Mouse (Mus musculus) ES-E14 (cell line): Measurements from ENCODE around the gene Hepacam2.

Source experiments
- CHD2 ChIP-seq: IDR thresholded peaks from 2 replicates; pipeline ENCODE4 v1.6.1; 2014; ENCODE audit warnings: mild to moderate bottlenecking, low read depth, low read length, inconsistent platforms
- HCFC1 ChIP-seq: IDR thresholded peaks from 2 replicates; pipeline ENCODE4 v1.6.1; 2012; ENCODE audit warnings: low read length, inconsistent platforms, borderline replicate concordance; ENCODE audit not compliant: insufficient read depth
- MAFK ChIP-seq: IDR thresholded peaks from 2 replicates; pipeline ENCODE4 v1.6.1; 2014; ENCODE audit warnings: mild to moderate bottlenecking, low read depth, low read length, inconsistent platforms; ENCODE audit not compliant: insufficient read depth
- ZNF384 ChIP-seq: IDR thresholded peaks from 2 replicates; pipeline ENCODE4 v1.6.1; 2012; ENCODE audit warnings: low read depth, low read length, inconsistent platforms

DNA sequence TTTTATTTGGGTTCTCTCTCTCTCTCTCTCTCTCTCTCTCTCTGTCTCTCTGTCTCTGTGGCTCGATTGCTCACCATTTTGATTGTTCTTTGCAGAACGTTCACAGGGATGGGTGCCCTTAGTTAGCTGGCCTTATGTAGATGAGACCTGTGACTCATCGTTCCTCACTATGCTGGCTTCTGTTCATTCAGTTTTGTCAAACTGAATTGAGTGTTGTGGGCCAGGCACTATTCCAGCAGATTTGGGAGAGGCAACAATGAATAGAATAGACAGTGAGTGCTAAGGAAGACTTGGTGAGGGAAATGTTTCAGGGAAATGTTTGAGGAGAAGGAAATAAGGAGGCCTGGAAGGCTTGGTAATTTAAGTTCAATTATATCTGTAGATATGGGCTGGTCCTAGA is 2.2 kb upstream of the Hepacam2 start:
- TF ChIP-seq HCFC1 (no peak), ZNF384 (no peak), CHD2 (no peak), MAFK (no peak)
